Mouse (Mus musculus) kidney, embryonic 14.5 days (tissue): ENCODE data around the gene 4930432K21Rik. TPM values are rescaled to one million over a fixed set of nuclear protein-coding genes. Genes with fewer than 3 reads are reported as not detected.

Experiments
- ATAC-seq: fragments of 200-750 bp; cut with Nextera tagmentation; 2 replicates; pipeline ENCODE4 v1.8.0; 2017; ENCODE audit warnings: moderate number of reproducible peaks, mild to moderate bottlenecking, moderate TSS enrichment, moderate library complexity; ENCODE audit not compliant: low FRiP score, low TSS enrichment
- H3K27ac ChIP-seq: fragments of 300-500 bp; sonication (generic); 2 replicates; pipeline ENCODE4 v1.5.1; 2014; ENCODE audit warnings: low read depth, mild to moderate bottlenecking, low read length, moderate library complexity, mixed read lengths
- H3K27me3 ChIP-seq: fragments of 300-500 bp; sonication (generic); 2 replicates; pipeline ENCODE4 v1.6.1; 2014; ENCODE audit warnings: mild to moderate bottlenecking, low read length; ENCODE audit not compliant: control insufficient read depth, insufficient read depth
- H3K36me3 ChIP-seq: fragments of 300-500 bp; sonication (generic); 2 replicates; pipeline ENCODE4 v1.6.1; 2014; ENCODE audit warnings: low read length, mixed read lengths; ENCODE audit not compliant: control insufficient read depth, insufficient read depth
- H3K4me1 ChIP-seq: fragments of 300-500 bp; sonication (generic); 2 replicates; pipeline ENCODE4 v1.6.1; 2014; ENCODE audit warnings: low read length, mixed read lengths; ENCODE audit not compliant: control insufficient read depth, insufficient read depth
- H3K4me2 ChIP-seq: fragments of 300-500 bp; sonication (generic); replicated peaks from 2 replicates; pipeline ENCODE4 v1.6.1; 2014; ENCODE audit warnings: low read depth, mild to moderate bottlenecking, low read length
- H3K4me3 ChIP-seq: fragments of 300-500 bp; sonication (generic); 2 replicates; pipeline ENCODE4 v1.5.1; 2014; ENCODE audit warnings: mild to moderate bottlenecking, low read length
- H3K9ac ChIP-seq: fragments of 300-500 bp; sonication (generic); 2 replicates; pipeline ENCODE4 v1.6.1; 2014; ENCODE audit warnings: low read depth, mild to moderate bottlenecking, low read length, moderate library complexity
- H3K9me3 ChIP-seq: fragments of 300-500 bp; sonication (generic); 2 replicates; pipeline ENCODE4 v1.6.1; 2016; ENCODE audit warnings: low read length; ENCODE audit not compliant: control insufficient read depth
- WGBS: fragments of 180-500 bp; shearing (Covaris S2); extraction: QIAGEN DNeasy Blood & Tissue Kit; methylation state at CpG from one replicate; pipeline ENCODE4 v1.1.7; 2014; 5-methylcytosine and 5-hydroxymethylcytosine counted together
- microRNA counts: library from miRNA; unstranded; fragments of <30 nt; microRNA quantifications from one replicate; lab custom pipeline; 2017
- microRNA-seq: library from miRNA; unstranded; fragments of <30 nt; microRNA quantifications from one replicate; pipeline ENCODE4, GENCODE M21; 2016
- polyA plus RNA-seq: library from polyadenylated mRNA; unstranded; fragments of >200 nt; fragmentation: Nextera tagmentation; extraction: Ambion mirVana; gene quantifications from 2 replicates; pipeline ENCODE4 v1.2.1, GENCODE M21; 2014

The 4930432K21Rik gene
- polyA plus RNA-seq, 1 experiment from 2014 or later = 1.2 TPM

DNA sequence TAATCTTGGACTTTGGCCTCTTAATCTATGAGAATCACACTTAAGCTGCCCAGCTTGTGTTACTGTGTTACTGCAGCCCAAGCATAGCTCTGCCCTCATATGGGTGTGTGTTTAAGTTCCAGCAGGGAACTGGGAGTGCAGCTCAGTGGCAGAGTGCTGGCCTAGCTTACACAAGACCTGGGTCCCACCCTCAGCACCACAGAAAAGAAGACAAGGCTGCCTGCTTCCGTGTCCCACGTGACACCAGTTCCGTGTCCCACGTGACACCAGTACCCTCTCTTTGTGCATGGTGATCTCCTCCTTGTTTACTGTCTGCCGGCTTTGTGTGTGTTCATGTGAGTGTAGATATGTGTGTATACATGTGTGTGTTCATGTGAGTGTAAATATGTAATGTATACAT, 70.3 kb downstream of the 4930432K21Rik start:
- Histone ChIP-seq H3K27me3 (no peaks in the 10 kb centered on the region), H3K9ac (no peak overlapping the region), H3K9me3 (no peaks in the 10 kb centered on the region), H3K4me3 (no peak overlapping the region), H3K36me3 (peaks cover 91% of the 10 kb centered on the region), H3K27ac (no peak overlapping the region), H3K4me2 (no peak overlapping the region), H3K4me1 (no peaks in the 10 kb centered on the region)
- ATAC-seq = no peak
- 97% methylated on average over 5 of the region's 5 CpGs for WGBS

DNA sequence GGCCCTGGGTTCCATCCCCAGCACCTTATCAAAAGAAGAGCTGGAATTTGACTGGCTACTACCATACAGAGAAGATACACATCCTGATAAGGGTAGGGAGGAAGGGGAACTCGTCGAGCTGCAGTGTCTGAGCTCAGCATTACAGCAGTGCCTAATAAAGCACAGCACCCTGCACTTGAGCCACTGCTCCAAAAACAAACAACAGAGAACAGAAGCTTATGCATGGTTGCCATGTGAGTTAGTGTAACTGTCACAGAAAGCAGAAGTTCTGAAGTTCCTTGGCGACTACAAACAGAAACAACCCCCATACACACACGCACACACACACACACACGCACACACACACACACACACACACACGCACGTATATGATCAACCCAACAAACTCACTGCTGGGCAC, 72.3 kb downstream of the 4930432K21Rik start:
- Histone ChIP-seq H3K9ac (no peak overlapping the region), H3K4me3 (no peak overlapping the region), H3K27ac (no peak overlapping the region), H3K27me3 (no peaks in the 10 kb centered on the region), H3K9me3 (no peaks in the 10 kb centered on the region), H3K4me2 (no peak overlapping the region), H3K36me3 (peaks cover 91% of the 10 kb centered on the region), H3K4me1 (no peaks in the 10 kb centered on the region)
- no peak for ATAC-seq
- 89% methylated on average over 7 of the region's 7 CpGs for WGBS

MicroRNAs encoded within 50 kb of the gene (microRNA counts, 519-probe panel; counts per million panel counts)
- microRNA mmu-miR-181c (lab: Ali Mortazavi, UCI) (3,188 counts per million, percentile 12 among the panel's probes with 10 or more counts), microRNA mmu-miR-23a (lab: Ali Mortazavi, UCI) (7,055 counts per million, percentile 75 among the panel's probes with 10 or more counts), microRNA mmu-miR-27a (lab: Ali Mortazavi, UCI) (8,224 counts per million, percentile 85 among the panel's probes with 10 or more counts)

Small RNA genes lying within 50 kb of the gene (microRNA-seq; reads per million reads assigned to microRNA genes)
- gene Gm25110 = not detected
- 5,338 reads per million, percentile 91 among the genes with 10 or more reads in this experiment for gene Mir181c
- gene Mir181d = 4,577 reads per million, percentile 90 among the genes with 10 or more reads in this experiment
- gene Mir23a = 9,466 reads per million, percentile 95 among the genes with 10 or more reads in this experiment
- gene Mir24-2 = not detected
- 219 reads per million, percentile 64 among the genes with 10 or more reads in this experiment for gene Mir27a
- gene Mir3074-2 = not detected

Other genes starting within 250 kb of the 4930432K21Rik start
- gene Adgrl1, start 247.9 kb upstream of the 4930432K21Rik start, polyA plus RNA-seq = 24.4 and 27.5 TPM in 2 replicates
- 0.37 and 0.61 TPM in 2 replicates for gene Gm10644, start 192.8 kb upstream of the 4930432K21Rik start, polyA plus RNA-seq
- 68.2 and 71.4 TPM in 2 replicates for gene Asf1b, start 192.5 kb upstream of the 4930432K21Rik start, polyA plus RNA-seq
- 123 and 124 TPM in 2 replicates for gene Prkaca, start 175.0 kb upstream of the 4930432K21Rik start, polyA plus RNA-seq
- 17.9 and 31.9 TPM in 2 replicates for gene Samd1, start 150.4 kb upstream of the 4930432K21Rik start, polyA plus RNA-seq
- gene 1700067K01Rik, start 146.5 kb upstream of the 4930432K21Rik start, polyA plus RNA-seq = 1.2 TPM in 2 replicates
- 3.6 and 5.7 TPM in 2 replicates for gene 2210011C24Rik, start 135.9 kb upstream of the 4930432K21Rik start, polyA plus RNA-seq
- gene Palm3, start 126.6 kb upstream of the 4930432K21Rik start, polyA plus RNA-seq = 5.9 and 7.4 TPM in 2 replicates
- gene Il27ra, start 105.4 kb upstream of the 4930432K21Rik start, polyA plus RNA-seq = 1.4 and 1.6 TPM in 2 replicates
- gene Rln3, start 103.0 kb upstream of the 4930432K21Rik start, polyA plus RNA-seq = 0.33 TPM in 1 of 2 replicates, not detected in the other
- 1.2 and 2.2 TPM in 2 replicates for gene Gm10643, start 82.9 kb upstream of the 4930432K21Rik start, polyA plus RNA-seq
- gene Rfx1, start 81.2 kb upstream of the 4930432K21Rik start, polyA plus RNA-seq = 10.4 and 13.7 TPM in 2 replicates
- gene Dcaf15, start 43.3 kb upstream of the 4930432K21Rik start, polyA plus RNA-seq = 10.4 and 18.3 TPM in 2 replicates
- 0.19 and 0.34 TPM in 2 replicates for gene Podnl1, start 22.0 kb upstream of the 4930432K21Rik start, polyA plus RNA-seq
- 11.7 and 17.7 TPM in 2 replicates for gene Cc2d1a, start 89 bp upstream of the 4930432K21Rik start, polyA plus RNA-seq
- 4.3 and 5.5 TPM in 2 replicates for gene Nanos3, start 37.2 kb downstream of the 4930432K21Rik start, polyA plus RNA-seq
- gene Zswim4, start 89.0 kb downstream of the 4930432K21Rik start, polyA plus RNA-seq = 10.2 and 15.7 TPM in 2 replicates
- 388 TPM in 2 replicates for gene D8Ertd738e, start 101.7 kb downstream of the 4930432K21Rik start, polyA plus RNA-seq
- gene Mri1, start 109.3 kb downstream of the 4930432K21Rik start, polyA plus RNA-seq = 73.2 and 80.1 TPM in 2 replicates
- gene Ccdc130, start 122.4 kb downstream of the 4930432K21Rik start, polyA plus RNA-seq = 15.4 and 21.1 TPM in 2 replicates
- 3.6 and 4.4 TPM in 2 replicates for gene Cacna1a, start 240.4 kb downstream of the 4930432K21Rik start, polyA plus RNA-seq